Mouse (Mus musculus) adrenal gland, adult 2 months (tissue): Measurements from ENCODE around the gene Nid1. TPM values are rescaled to one million over a fixed set of nuclear protein-coding genes. Genes with fewer than 3 reads are reported as not detected.
"Not testable (repeated sequence)": the region's sequence is repeated elsewhere in the genome, so short reads cannot be mapped to it uniquely, and the experiment has no call there.

Experiments
- DNase-seq: peaks from one replicate; pipeline ENCODE4 v3.0.0; 2021
- polyA plus RNA-seq: library from polyadenylated mRNA; depleted of rRNA; stranded (reverse); fragments of >200 nt; gene quantifications from 2 replicates; pipeline ENCODE4 v1.2.3, GENCODE M21; 2012
- total RNA-seq, 2 experiments: library from RNA; stranded (reverse); gene quantifications; 2 replicates each; pipeline ENCODE4 v1.2.3; 2021

Nid1 gene
- total and polyA plus RNA-seq, 3 experiments, result 62.4 to 74.0 (median 64.1) TPM

GRCm38 (mm10) chr13:13453332-13453731 lies 16.0 kb downstream of the Nid1 start:
- not testable (repeated sequence) for DNase-seq

- DNase-seq, result not testable (repeated sequence)
Observed at GRCm38 (mm10) chr13:13454249-13454648, 16.9 kb downstream of the Nid1 start.

GRCm38 (mm10) chr13:13455632-13456492 lies 18.5 kb downstream of the Nid1 start:
- DNase-seq, result not testable (repeated sequence)

- no peak for DNase-seq
Observed at GRCm38 (mm10) chr13:13458138-13458737, 20.9 kb downstream of the Nid1 start.

- DNase-seq, result no peak
Observed at GRCm38 (mm10) chr13:13460521-13461138, 23.3 kb downstream of the Nid1 start.

GRCm38 (mm10) chr13:13461446-13462192 lies 24.3 kb downstream of the Nid1 start:
- DNase-seq, result no peak

- DNase-seq, result no peak
Observed at GRCm38 (mm10) chr13:13463949-13464348, 26.6 kb downstream of the Nid1 start.

GRCm38 (mm10) chr13:13467249-13467648 lies 29.9 kb downstream of the Nid1 start:
- not testable (repeated sequence) for DNase-seq

- DNase-seq, result no peak
Observed at GRCm38 (mm10) chr13:13468513-13468912, 31.2 kb downstream of the Nid1 start.

GRCm38 (mm10) chr13:13471334-13471757 lies 34.0 kb downstream of the Nid1 start:
- no peak for DNase-seq

- DNase-seq, result not testable (repeated sequence)
Observed at GRCm38 (mm10) chr13:13474464-13474863, 37.1 kb downstream of the Nid1 start.

GRCm38 (mm10) chr13:13474991-13475390 lies 37.6 kb downstream of the Nid1 start:
- DNase-seq, result no peak

- no peak for DNase-seq
Observed at GRCm38 (mm10) chr13:13476568-13476967, 39.2 kb downstream of the Nid1 start.

GRCm38 (mm10) chr13:13477046-13477445 lies 39.7 kb downstream of the Nid1 start:
- no peak for DNase-seq

GRCm38 (mm10) chr13:13479986-13480385 lies 42.6 kb downstream of the Nid1 start:
- no peak for DNase-seq

GRCm38 (mm10) chr13:13481033-13481432 lies 43.7 kb downstream of the Nid1 start:
- no peak for DNase-seq

GRCm38 (mm10) chr13:13481875-13482674 lies 44.7 kb downstream of the Nid1 start:
- no peak for DNase-seq

- DNase-seq, result no peak
Observed at GRCm38 (mm10) chr13:13484351-13484751, 47.0 kb downstream of the Nid1 start.

- DNase-seq, result no peak
Observed at GRCm38 (mm10) chr13:13484883-13485282, 47.5 kb downstream of the Nid1 start.

- DNase-seq, result no peak
Observed at GRCm38 (mm10) chr13:13485682-13486081, 48.3 kb downstream of the Nid1 start.

- DNase-seq, result no peak
Observed at GRCm38 (mm10) chr13:13487851-13488250, 50.5 kb downstream of the Nid1 start.
